In the genomic region with DNA sequence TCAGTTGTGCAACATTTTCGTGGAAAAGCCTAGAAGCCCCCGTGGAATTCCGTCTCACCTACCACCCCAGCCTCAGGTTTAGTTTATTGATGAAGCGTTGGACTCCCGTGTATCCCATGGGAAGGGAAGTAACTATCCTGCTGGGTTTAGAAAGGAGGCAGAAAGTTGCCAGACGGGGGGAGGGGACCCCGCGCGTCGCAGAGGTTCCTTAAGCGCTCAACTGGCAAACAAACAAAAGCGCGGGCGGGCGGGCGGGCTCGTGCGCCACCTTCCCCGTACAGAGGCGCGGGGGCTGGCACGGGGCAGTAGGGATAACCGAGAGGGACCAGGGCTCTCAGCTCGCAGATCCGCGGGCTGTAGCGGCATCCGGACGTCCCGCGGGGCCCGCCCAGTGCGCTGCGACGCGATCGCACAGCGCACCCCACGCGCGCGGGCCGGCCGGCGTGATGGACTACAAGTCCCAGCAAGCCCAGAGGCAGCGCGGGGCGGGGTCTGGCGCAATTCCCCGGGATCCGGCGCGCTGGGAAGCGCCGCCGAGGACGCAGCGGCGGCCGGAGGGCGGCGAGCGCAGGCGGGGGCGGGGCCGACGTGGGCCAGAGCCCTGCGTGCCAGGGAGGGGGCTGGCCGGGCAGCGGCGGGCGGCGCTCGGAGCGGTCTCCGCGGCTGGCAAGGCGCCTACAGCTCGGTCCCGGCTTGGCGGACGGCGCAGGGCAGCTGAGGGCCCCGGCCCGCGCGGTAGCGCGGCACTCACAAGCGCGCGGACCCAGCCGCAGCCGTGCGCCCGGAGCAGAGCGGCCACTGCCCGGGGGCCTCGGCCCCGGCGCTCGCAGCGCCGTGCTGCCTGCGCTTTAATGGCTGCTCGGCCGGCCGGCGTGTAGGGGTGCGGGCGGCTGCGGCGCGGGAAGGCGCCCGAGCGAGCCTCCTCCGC, we compare ENCODE assay signal across 8 mouse cellular contexts. TPM values are rescaled to one million over a fixed set of nuclear protein-coding genes. Genes with fewer than 3 reads are reported as not detected.
DNase-seq lines count a peak whose midpoint lies in the region; ATAC-seq and TF ChIP-seq lines count a peak whose summit lies in the region.

A gene (plus strand): TSS at position 611 of the 928 bp plus-strand sequence.

- peaks cover 28% of the 10 kb centered on the region for H3K79me3 ChIP-seq in C2C12 (ENCODE audit: low read depth)

- no peak for TF ChIP-seq CTCF in C2C12 (IDR thresholded peaks at IDR 0.05; ENCODE audit: control insufficient read depth, insufficient read depth, insufficient read length)
- TF ChIP-seq CTCF in testis, adult 2 months (IDR thresholded peaks at IDR 0.05; ENCODE audit: control insufficient read depth, insufficient read depth, insufficient replicate concordance, low read depth, low read length), result no peak

- H3K4me2 ChIP-seq in forebrain, embryonic 14.5 days (ENCODE audit: low read length), result peak within 1 kb of the TSS; percentile 97
- H3K4me2 ChIP-seq in liver, embryonic 16.5 days (ENCODE audit: low read depth, low read length), result peak within 1 kb of the TSS; percentile 80
- H3K4me2 ChIP-seq in neural tube, embryonic 14.5 days (ENCODE audit: low read depth, low read length), result peak within 1 kb of the TSS; percentile 91

- no peaks in the 10 kb centered on the region for H3K36me3 ChIP-seq in C2C12 (ENCODE audit: control insufficient read depth, insufficient read depth)
- no peaks in the 10 kb centered on the region for H3K36me3 ChIP-seq in forebrain, embryonic 14.5 days (ENCODE audit: control insufficient read depth, insufficient read depth, low read length)
- H3K36me3 ChIP-seq in liver, embryonic 16.5 days (ENCODE audit: control insufficient read depth, insufficient read depth), result no peaks in the 10 kb centered on the region; the same call in 1 of the 2 replicates
- H3K36me3 ChIP-seq in neural tube, embryonic 14.5 days (ENCODE audit: control insufficient read depth, insufficient read depth, low read length), result no peaks in the 10 kb centered on the region
- H3K36me3 ChIP-seq in testis, adult 2 months (ENCODE audit: control insufficient read depth, insufficient read depth, low read length), result no peaks in the 10 kb centered on the region

- peak within 1 kb of the TSS; percentile 84 for H3K9ac ChIP-seq in forebrain, embryonic 14.5 days (ENCODE audit: low read length)
- H3K9ac ChIP-seq in liver, embryonic 16.5 days (ENCODE audit: low read depth, low read length), result peak within 1 kb of the TSS; percentile 61
- peak within 1 kb of the TSS; percentile 92 for H3K9ac ChIP-seq in neural tube, embryonic 14.5 days (replicated peaks; ENCODE audit: low read depth, low read length)

- peaks cover 10% of the 10 kb centered on the region for H3K4me1 ChIP-seq in forebrain, embryonic 14.5 days (ENCODE audit: control insufficient read depth, insufficient read depth, low read length)
- peaks cover 4% of the 10 kb centered on the region for H3K4me1 ChIP-seq in liver, embryonic 16.5 days (ENCODE audit: control insufficient read depth, low read depth, low read length)
- H3K4me1 ChIP-seq in neural tube, embryonic 14.5 days (ENCODE audit: control insufficient read depth, insufficient read depth, low read length), result peaks cover 16% of the 10 kb centered on the region
- H3K4me1 ChIP-seq in testis, adult 2 months (ENCODE audit: control insufficient read depth, insufficient read depth, low read length), result peaks cover 18% of the 10 kb centered on the region

- peak; percentile 96 for ATAC-seq in forebrain, embryonic 14.5 days
- peak; percentile 93 for ATAC-seq in liver, embryonic 16.5 days (ENCODE audit: low read depth)
- peak; percentile 91 for ATAC-seq in neural tube, embryonic 14.5 days (ENCODE audit: low read depth)

- DNase-seq in cerebellum, adult 11 months, result peak; percentile 97
- peak; percentile 95 for DNase-seq in forebrain, embryonic 14.5 days (ENCODE audit: low spot score)
- DNase-seq in heart, postnatal 10 days, result peak; percentile 95 to 96
- DNase-seq in large intestine, adult 2 months (ENCODE audit: low read depth, low spot score), result peak; percentile 64

- peaks cover 3% of the 10 kb centered on the region; the same call in 1 of the 2 replicates for H3K9me3 ChIP-seq in forebrain, embryonic 14.5 days (replicated peaks; ENCODE audit: control insufficient read depth, low read length)
- no peaks in the 10 kb centered on the region for H3K9me3 ChIP-seq in liver, embryonic 16.5 days (replicated peaks; ENCODE audit: control insufficient read depth, low read length)
- no peaks in the 10 kb centered on the region for H3K9me3 ChIP-seq in neural tube, embryonic 14.5 days (ENCODE audit: control insufficient read depth, low read length)

- peak; percentile 41; the same call in 1 of the 2 replicates for TF ChIP-seq POLR2A in testis, adult 2 months (IDR thresholded peaks at IDR 0.05; ENCODE audit: control insufficient read depth, low read depth, low read length)

- peak within 1 kb of the TSS; percentile 77 for H3K27ac ChIP-seq in forebrain, embryonic 14.5 days (ENCODE audit: low read depth, low read length)
- H3K27ac ChIP-seq in liver, embryonic 16.5 days (ENCODE audit: low read length), result no peak within 1 kb of the TSS
- peak within 1 kb of the TSS; percentile 88 for H3K27ac ChIP-seq in neural tube, embryonic 14.5 days (ENCODE audit: low read depth, low read length)
- H3K27ac ChIP-seq in testis, adult 2 months (ENCODE audit: control insufficient read depth, insufficient read depth, low read depth, low read length), result peak within 1 kb of the TSS; percentile 68; the same call in 1 of the 2 replicates

- intact Hi-C loops in heart, postnatal 10 days (cut with DNase I), result loop anchor here (2.0 kb wide), 1 partner anchor 126 kb away; no protein-coding TSS in a partner anchor

- peaks cover 41% of the 10 kb centered on the region for H3K79me2 ChIP-seq in C2C12 (ENCODE audit: control insufficient read depth, insufficient read depth)

- H3K27me3 ChIP-seq in C2C12 (ENCODE audit: control insufficient read depth, insufficient read depth, insufficient read length), result no peaks in the 10 kb centered on the region
- H3K27me3 ChIP-seq in forebrain, embryonic 14.5 days (replicated peaks; ENCODE audit: control insufficient read depth, insufficient read depth, low read length), result 0 out of 2 replicates have a peak, but pooled peaks cover 3% of the 10 kb centered on the region
- H3K27me3 ChIP-seq in liver, embryonic 16.5 days (ENCODE audit: control insufficient read depth, insufficient read depth, low read depth, low read length), result peaks cover 31% of the 10 kb centered on the region
- no peaks in the 10 kb centered on the region for H3K27me3 ChIP-seq in neural tube, embryonic 14.5 days (ENCODE audit: control insufficient read depth, insufficient read depth, low read length)
- no peaks in the 10 kb centered on the region for H3K27me3 ChIP-seq in testis, adult 2 months (ENCODE audit: control insufficient read depth, insufficient read depth, low read length)

- under 1% methylated on average over 83 of the region's 118 CpGs for WGBS in forebrain, embryonic 14.5 days
- under 1% methylated on average over 107 of the region's 118 CpGs for WGBS in large intestine, adult 2 months
- whole genome bisulfite sequencing in liver, embryonic 16.5 days (ENCODE audit: insufficient replicate concordance), result under 1% methylated on average over 113 of the region's 118 CpGs
- WGBS in neural tube, embryonic 14.5 days, result under 1% methylated on average over 97 of the region's 118 CpGs

- peak within 1 kb of the TSS; percentile 56 for H3K4me3 ChIP-seq in C2C12 (ENCODE audit: insufficient read depth, poor library complexity, severe bottlenecking)
- peak within 1 kb of the TSS; percentile 78 for H3K4me3 ChIP-seq in forebrain, embryonic 14.5 days (ENCODE audit: low read depth, low read length)
- peak within 1 kb of the TSS; percentile 66 for H3K4me3 ChIP-seq in liver, embryonic 16.5 days (ENCODE audit: low read depth, low read length)
- H3K4me3 ChIP-seq in neural tube, embryonic 14.5 days (ENCODE audit: low read depth, low read length), result peak within 1 kb of the TSS; percentile 78
- H3K4me3 ChIP-seq in testis, adult 2 months (ENCODE audit: control insufficient read depth, low read depth, low read length), result peak within 1 kb of the TSS; percentile 90

- H3ac ChIP-seq in C2C12 (ENCODE audit: control insufficient read depth, insufficient read length, low read depth), result peak within 1 kb of the TSS; percentile 85

TF ChIP-seq in C2C12, 6 proteins besides CTCF, POLR2A, EP300 and RAD21:
- TF ChIP-seq MYOD1 (IDR thresholded peaks at IDR 0.05; ENCODE audit: control insufficient read depth, insufficient read length, low read depth) (no peak), CEBPB (IDR thresholded peaks at IDR 0.05; ENCODE audit: low read depth) (peak; percentile 50), MAX (IDR thresholded peaks at IDR 0.05) (no peak), FOSL1 (IDR thresholded peaks at IDR 0.05; ENCODE audit: insufficient read depth, low read length, poor library complexity, severe bottlenecking) (no peak)

RNA-seq across cellular contexts. Expression of the gene that starts here (rescaled TPM):
- 14.0 TPM for polyA plus RNA-seq in C2C12 (2012; fragmentation: generic; extraction: Trizol)
- polyA plus RNA-seq in forebrain, embryonic 14.5 days (2014; fragmentation: Nextera tagmentation; extraction: Ambion mirVana), result 28.6 and 32.3 TPM in 2 replicates
- total RNA-seq in heart, postnatal 10 days (2021), result 10 to 100 TPM; 54.4 to 57.6 TPM
- 12.4 and 17.2 TPM in 2 replicates for polyA plus RNA-seq in large intestine, adult 2 months (2012; rRNA removed)
- polyA plus RNA-seq in liver, embryonic 16.5 days (2015; fragmentation: Nextera tagmentation; extraction: Ambion mirVana), result 0.85 and 1.1 TPM in 2 replicates
- polyA plus RNA-seq in neural tube, embryonic 14.5 days (2014; fragmentation: Nextera tagmentation; extraction: Ambion mirVana), result 66.6 and 76.4 TPM in 2 replicates
- 16.5 and 21.9 TPM in 2 replicates for polyA plus RNA-seq in testis, adult 2 months (2012; rRNA removed)
